Mouse (Mus musculus): Measurements from ENCODE around the gene Gm20388.
"Not testable (repeated sequence)": the region's sequence is repeated elsewhere in the genome, so short reads cannot be mapped to it uniquely, and the experiment has no call there.

The Gm20388 gene

GRCm38 (mm10) chr8:123796758-123797157 is 3886.1 kb downstream of the Gm20388 start:
- DNase-seq (ENCODE audit: low spot score): no peak

GRCm38 (mm10) chr8:123797928-123798327 is 3887.3 kb downstream of the Gm20388 start:
- no peak for DNase-seq (ENCODE audit: low spot score)

DNA sequence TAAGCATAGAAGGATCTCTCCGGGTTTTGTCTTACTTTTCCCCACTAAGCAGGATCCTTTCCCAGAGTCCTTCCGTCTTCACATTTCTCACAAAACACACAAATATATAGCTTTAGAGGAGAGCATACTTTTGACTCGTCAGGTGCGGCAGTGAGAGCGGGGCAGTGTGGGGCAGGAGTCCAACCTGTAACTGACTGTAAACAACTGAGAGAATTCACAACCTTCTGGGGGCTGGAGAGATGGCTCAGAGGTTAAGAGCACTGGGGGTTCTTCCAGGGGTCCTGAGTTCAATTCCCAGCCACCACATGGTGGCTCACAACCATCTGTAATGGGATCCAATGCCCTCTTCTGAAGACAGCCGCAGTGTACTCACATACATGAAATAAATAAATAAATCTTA is 3888.8 kb downstream of the Gm20388 start:
- DNase-seq (ENCODE audit: low spot score): no peak

- no peak for DNase-seq (ENCODE audit: low spot score)
Observed at GRCm38 (mm10) chr8:123799885-123800284, 3889.2 kb downstream of the Gm20388 start.

GRCm38 (mm10) chr8:123800867-123801266 is 3890.2 kb downstream of the Gm20388 start:
- DNase-seq (ENCODE audit: low spot score): no peak

GRCm38 (mm10) chr8:123801538-123801937 is 3890.9 kb downstream of the Gm20388 start:
- DNase-seq (ENCODE audit: low spot score): no peak

DNA sequence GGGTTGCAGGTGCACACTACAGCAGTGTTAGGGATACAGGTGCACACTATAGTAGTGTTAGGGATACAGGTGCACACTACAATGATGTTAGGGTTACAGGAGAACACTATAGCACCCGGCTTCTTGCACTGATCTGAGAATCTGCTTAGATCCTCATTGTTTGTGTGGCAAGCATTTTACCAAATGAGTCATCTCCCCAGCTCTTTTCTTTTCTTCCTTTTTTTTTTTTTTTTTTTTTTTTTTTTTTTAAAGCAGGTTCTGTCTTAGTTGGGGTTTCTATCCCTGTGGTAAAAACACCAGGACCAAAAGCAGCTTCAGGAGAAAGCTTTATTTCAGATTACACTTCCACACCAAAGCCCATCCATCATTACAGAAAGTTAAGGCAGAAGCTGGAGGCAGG is 3893.0 kb downstream of the Gm20388 start:
- DNase-seq (ENCODE audit: low spot score): no peak

GRCm38 (mm10) chr8:123804586-123804985 is 3893.9 kb downstream of the Gm20388 start:
- DNase-seq (ENCODE audit: low spot score): no peak

- no peak for DNase-seq (ENCODE audit: low spot score)
Observed at GRCm38 (mm10) chr8:123805209-123805717, 3894.6 kb downstream of the Gm20388 start.

- peak; percentile 84 for DNase-seq (ENCODE audit: low spot score)
Observed at GRCm38 (mm10) chr8:123805718-123806373, 3895.2 kb downstream of the Gm20388 start, which contains the start of gene Rab4a. Gene Rab4a (plus strand): TSS chr8:123805985.

GRCm38 (mm10) chr8:123806374-123806935 is 3895.8 kb downstream of the Gm20388 start:
- no peak for DNase-seq (ENCODE audit: low spot score)

DNA sequence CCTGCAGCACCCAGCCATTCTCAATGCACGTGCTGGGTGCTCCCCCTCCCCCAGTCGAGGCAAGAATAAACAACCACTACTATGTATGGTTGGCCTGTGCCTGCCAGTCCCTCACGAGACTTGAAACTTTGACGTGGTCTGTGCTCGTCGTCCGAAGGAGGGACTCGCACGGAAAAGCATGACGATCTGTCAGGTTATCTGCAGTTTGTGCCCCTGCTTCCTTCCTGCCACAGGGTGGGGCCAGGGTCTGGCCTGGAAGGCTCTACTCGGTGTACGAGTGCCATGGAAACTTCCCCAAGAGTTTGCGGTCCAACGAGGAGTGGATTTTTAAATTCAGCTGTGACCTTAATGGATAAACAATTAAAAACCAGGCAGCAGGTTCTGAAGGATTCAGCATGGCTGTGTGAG is 3896.4 kb downstream of the Gm20388 start:
- DNase-seq (ENCODE audit: low spot score): no peak

GRCm38 (mm10) chr8:123807852-123808573 is 3897.4 kb downstream of the Gm20388 start:
- DNase-seq (ENCODE audit: low spot score): no peak

DNA sequence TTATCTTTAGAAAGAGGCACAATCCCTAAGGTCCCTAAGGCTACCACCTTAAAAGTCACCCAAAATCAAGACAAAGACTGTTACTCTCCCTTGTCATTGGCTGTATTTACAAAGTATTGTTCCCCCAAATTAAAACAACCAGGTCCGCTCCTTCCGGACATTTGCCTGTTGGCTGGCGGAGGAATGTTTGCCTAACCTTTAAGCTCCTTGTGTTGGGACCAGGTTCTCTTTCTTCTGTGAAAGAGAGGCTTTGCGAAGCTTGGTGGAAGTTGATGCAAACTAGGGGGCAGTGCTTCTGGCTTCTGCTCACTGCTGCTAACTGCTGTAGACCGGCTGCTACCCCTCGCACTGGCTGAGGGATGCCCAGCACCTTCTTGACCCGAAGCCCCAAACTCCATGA is 3898.0 kb downstream of the Gm20388 start:
- DNase-seq (ENCODE audit: low spot score): no peak

- DNase-seq (ENCODE audit: low spot score): not testable (repeated sequence)
Observed at GRCm38 (mm10) chr8:123809342-123809741, 3898.7 kb downstream of the Gm20388 start.

DNA sequence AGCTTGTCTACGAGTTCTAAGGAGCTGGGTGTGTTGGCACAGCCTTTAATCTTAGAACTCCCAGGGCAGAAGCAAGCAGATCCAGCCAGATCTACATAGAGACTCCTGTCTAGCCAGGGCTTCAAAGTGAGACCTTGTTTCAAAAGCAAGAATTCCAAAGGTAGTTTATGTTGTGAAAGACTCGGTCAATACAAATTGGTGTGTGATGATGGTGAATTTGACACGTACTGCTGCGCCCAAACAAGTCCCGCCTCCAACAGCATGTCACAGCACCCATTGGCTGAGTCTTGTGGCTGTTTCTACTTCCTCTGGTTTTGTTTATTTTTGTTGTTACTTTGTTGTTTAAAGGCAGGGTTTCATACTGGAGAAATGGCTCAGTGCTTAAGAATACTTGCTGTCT is 3901.6 kb downstream of the Gm20388 start:
- DNase-seq (ENCODE audit: low spot score): no peak

GRCm38 (mm10) chr8:123813173-123813891 is 3902.7 kb downstream of the Gm20388 start:
- DNase-seq (ENCODE audit: low spot score): no peak

DNA sequence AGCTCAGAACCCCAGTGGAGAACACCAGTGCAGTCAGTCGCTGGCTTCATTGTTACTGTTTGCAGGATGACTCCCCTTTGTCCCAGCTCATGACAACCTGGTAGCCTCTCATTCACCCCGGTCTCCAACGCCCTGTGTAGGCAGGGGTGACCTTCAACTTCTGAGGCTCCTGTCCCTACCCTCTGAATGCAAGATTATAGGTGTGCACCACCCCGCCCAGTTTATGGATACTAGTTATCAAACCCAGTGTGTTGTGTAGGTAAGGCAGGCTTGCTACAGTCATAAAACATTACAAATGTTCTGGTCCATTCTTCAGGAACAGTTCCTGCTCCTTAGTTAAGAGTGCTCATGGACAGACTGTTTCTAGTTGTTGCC is 3903.2 kb downstream of the Gm20388 start:
- no peak for DNase-seq (ENCODE audit: low spot score)

DNA sequence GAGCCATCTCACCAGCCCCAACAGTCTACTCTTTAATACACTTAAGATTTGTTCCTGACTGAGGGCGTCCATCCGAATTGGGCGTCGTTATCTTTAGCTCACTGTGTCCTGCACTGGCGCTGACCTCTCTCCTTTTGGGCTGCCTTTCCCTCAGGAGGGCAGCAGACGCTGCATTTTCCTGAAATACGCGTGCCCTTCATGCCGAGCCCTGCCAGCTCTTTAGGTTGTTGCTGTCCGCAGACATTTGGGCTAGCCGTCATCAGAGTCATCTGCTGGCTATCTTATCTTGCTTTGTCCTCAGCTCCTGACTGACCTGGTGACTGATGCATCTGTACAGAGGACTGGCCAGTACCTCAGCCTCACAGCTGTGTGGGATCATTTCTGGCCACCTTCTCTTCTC is 3904.7 kb downstream of the Gm20388 start:
- DNase-seq (ENCODE audit: low spot score): no peak

GRCm38 (mm10) chr8:123816939-123817338 is 3906.3 kb downstream of the Gm20388 start:
- no peak for DNase-seq (ENCODE audit: low spot score)

- no peak for DNase-seq (ENCODE audit: low spot score)
Observed at GRCm38 (mm10) chr8:123817747-123818146, 3907.1 kb downstream of the Gm20388 start.

Data from ovary, postnatal 14 days (tissue).